Mouse (Mus musculus): Measurements from ENCODE around the gene Traf3ip2. TPM values are rescaled to one million over a fixed set of nuclear protein-coding genes. Genes with fewer than 3 reads are reported as not detected.

Traf3ip2 gene
- polyA plus RNA-seq, 1 experiment: 15.0 TPM

GRCm38 (mm10) chr10:39620626-39621025 lies 7.9 kb downstream of the Traf3ip2 start:
- no peak overlapping the region for H3K27ac ChIP-seq (ENCODE audit: control insufficient read depth, insufficient read depth, low read depth, low read length, poor library complexity)
- H3K4me3 ChIP-seq (replicated peaks; ENCODE audit: control insufficient read depth, low read depth, low read length): no peak overlapping the region
- H3K4me1 ChIP-seq (ENCODE audit: control insufficient read depth, insufficient read depth, low read length): no peaks in the 10 kb centered on the region
- TF ChIP-seq CTCF (IDR thresholded peaks at IDR 0.05; ENCODE audit: control insufficient read depth, insufficient read depth, low read length): no peak
- TF ChIP-seq POLR2A (IDR thresholded peaks at IDR 0.05; ENCODE audit: borderline replicate concordance, control insufficient read depth, low read depth, low read length): no peak
- WGBS: 63% methylated on average over 5 of the region's 5 CpGs

- Histone ChIP-seq H3K4me3 (replicated peaks; ENCODE audit: control insufficient read depth, low read depth, low read length) (no peak overlapping the region), H3K4me1 (ENCODE audit: control insufficient read depth, insufficient read depth, low read length) (no peaks in the 10 kb centered on the region; the same call in 1 of the 2 replicates), H3K27ac (ENCODE audit: control insufficient read depth, insufficient read depth, low read depth, low read length, poor library complexity) (no peak overlapping the region)
- WGBS: 80% methylated on average over 6 of the region's 6 CpGs
- TF ChIP-seq CTCF (IDR thresholded peaks at IDR 0.05; ENCODE audit: control insufficient read depth, insufficient read depth, low read length) (no peak), POLR2A (IDR thresholded peaks at IDR 0.05; ENCODE audit: borderline replicate concordance, control insufficient read depth, low read depth, low read length) (no peak)
Observed at GRCm38 (mm10) chr10:39623806-39624205, 11.1 kb downstream of the Traf3ip2 start.

- 40% methylated on average over 12 of the region's 12 CpGs for WGBS
- TF ChIP-seq CTCF (IDR thresholded peaks at IDR 0.05; ENCODE audit: control insufficient read depth, insufficient read depth, low read length) (no peak), POLR2A (IDR thresholded peaks at IDR 0.05; ENCODE audit: borderline replicate concordance, control insufficient read depth, low read depth, low read length) (no peak)
- no peak overlapping the region for H3K27ac ChIP-seq (ENCODE audit: control insufficient read depth, insufficient read depth, low read depth, low read length, poor library complexity)
Observed at GRCm38 (mm10) chr10:39624837-39625625, 12.3 kb downstream of the Traf3ip2 start.

GRCm38 (mm10) chr10:39625626-39626260 lies 13.0 kb downstream of the Traf3ip2 start:
- 36% methylated on average over 11 of the region's 11 CpGs for WGBS
- no peak overlapping the region for H3K27ac ChIP-seq (ENCODE audit: control insufficient read depth, insufficient read depth, low read depth, low read length, poor library complexity)
- no peak overlapping the region for H3K4me3 ChIP-seq (replicated peaks; ENCODE audit: control insufficient read depth, low read depth, low read length)
- no peaks in the 10 kb centered on the region; the same call in 1 of the 2 replicates for H3K4me1 ChIP-seq (ENCODE audit: control insufficient read depth, insufficient read depth, low read length)
- TF ChIP-seq CTCF (IDR thresholded peaks at IDR 0.05; ENCODE audit: control insufficient read depth, insufficient read depth, low read length) (no peak), POLR2A (IDR thresholded peaks at IDR 0.05; ENCODE audit: borderline replicate concordance, control insufficient read depth, low read depth, low read length) (no peak)

More at GRCm38 (mm10) chr10:39624837-39625625, 12.3 kb downstream of the Traf3ip2 start:
- H3K4me3 ChIP-seq (replicated peaks; ENCODE audit: control insufficient read depth, low read depth, low read length): no peak overlapping the region
- H3K4me1 ChIP-seq (ENCODE audit: control insufficient read depth, insufficient read depth, low read length): no peaks in the 10 kb centered on the region; the same call in 1 of the 2 replicates

GRCm38 (mm10) chr10:39626376-39626775 lies 13.6 kb downstream of the Traf3ip2 start:
- 85% methylated on average over 12 of the region's 12 CpGs for WGBS
- Histone ChIP-seq H3K4me1 (ENCODE audit: control insufficient read depth, insufficient read depth, low read length) (no peaks in the 10 kb centered on the region; the same call in 1 of the 2 replicates), H3K27ac (ENCODE audit: control insufficient read depth, insufficient read depth, low read depth, low read length, poor library complexity) (no peak overlapping the region), H3K4me3 (replicated peaks; ENCODE audit: control insufficient read depth, low read depth, low read length) (no peak overlapping the region)
- TF ChIP-seq CTCF (IDR thresholded peaks at IDR 0.05; ENCODE audit: control insufficient read depth, insufficient read depth, low read length) (no peak), POLR2A (IDR thresholded peaks at IDR 0.05; ENCODE audit: borderline replicate concordance, control insufficient read depth, low read depth, low read length) (no peak)

- WGBS: 84% methylated on average over 10 of the region's 10 CpGs
- Histone ChIP-seq H3K27ac (ENCODE audit: control insufficient read depth, insufficient read depth, low read depth, low read length, poor library complexity) (no peak overlapping the region), H3K4me1 (ENCODE audit: control insufficient read depth, insufficient read depth, low read length) (no peaks in the 10 kb centered on the region; the same call in 1 of the 2 replicates), H3K4me3 (replicated peaks; ENCODE audit: control insufficient read depth, low read depth, low read length) (no peak overlapping the region)
- TF ChIP-seq POLR2A (IDR thresholded peaks at IDR 0.05; ENCODE audit: borderline replicate concordance, control insufficient read depth, low read depth, low read length) (no peak), CTCF (IDR thresholded peaks at IDR 0.05; ENCODE audit: control insufficient read depth, insufficient read depth, low read length) (no peak)
Observed at GRCm38 (mm10) chr10:39628799-39629517, 16.2 kb downstream of the Traf3ip2 start.

GRCm38 (mm10) chr10:39629746-39630552 lies 17.2 kb downstream of the Traf3ip2 start:
- Histone ChIP-seq H3K27ac (ENCODE audit: control insufficient read depth, insufficient read depth, low read depth, low read length, poor library complexity) (no peak overlapping the region), H3K4me1 (ENCODE audit: control insufficient read depth, insufficient read depth, low read length) (no peaks in the 10 kb centered on the region; the same call in 1 of the 2 replicates), H3K4me3 (replicated peaks; ENCODE audit: control insufficient read depth, low read depth, low read length) (no peak overlapping the region)
- WGBS: 84% methylated on average over 18 of the region's 18 CpGs
- no peak for TF ChIP-seq POLR2A (IDR thresholded peaks at IDR 0.05; ENCODE audit: borderline replicate concordance, control insufficient read depth, low read depth, low read length)
